Mouse (Mus musculus) limb, embryonic 14.5 days (tissue): ENCODE results near the gene Cd47. TPM values are rescaled to one million over a fixed set of nuclear protein-coding genes. Genes with fewer than 3 reads are reported as not detected.

Experiments used
- ATAC-seq: fragments of 200-750 bp; cut with Nextera tagmentation; 2 replicates; pipeline ENCODE4 v1.8.0; 2017; ENCODE audit warnings: low read depth, moderate number of reproducible peaks, moderate TSS enrichment; ENCODE audit not compliant: low FRiP score
- DNase-seq: peaks from one replicate; pipeline ENCODE4 v3.0.0-alpha.2; 2015; ENCODE audit warnings: low spot score
- H3K27ac ChIP-seq: fragments of 300-500 bp; sonication (generic); replicated peaks from 2 replicates; pipeline ENCODE4 v1.5.1; 2014; ENCODE audit warnings: low read depth, mild to moderate bottlenecking, low read length, moderate library complexity, mixed read lengths
- H3K27me3 ChIP-seq: fragments of 300-500 bp; sonication (generic); 2 replicates; pipeline ENCODE4 v1.6.1; 2014; ENCODE audit warnings: low read length, mixed read lengths; ENCODE audit not compliant: control insufficient read depth, insufficient read depth
- H3K36me3 ChIP-seq: fragments of 300-500 bp; sonication (generic); 2 replicates; pipeline ENCODE4 v1.6.1; 2014; ENCODE audit warnings: mild to moderate bottlenecking, low read length, moderate library complexity, mixed read lengths; ENCODE audit not compliant: control insufficient read depth, insufficient read depth
- H3K4me1 ChIP-seq: fragments of 300-500 bp; sonication (generic); 2 replicates; pipeline ENCODE4 v1.6.1; 2014; ENCODE audit warnings: antibody characterized with exemption, low read length, mixed read lengths; ENCODE audit not compliant: control insufficient read depth, insufficient read depth
- H3K4me2 ChIP-seq: fragments of 300-500 bp; sonication (generic); replicated peaks from 2 replicates; pipeline ENCODE4 v1.6.1; 2014; ENCODE audit warnings: low read depth, mild to moderate bottlenecking, low read length, moderate library complexity; ENCODE audit not compliant: severe bottlenecking
- H3K4me3 ChIP-seq: fragments of 300-500 bp; sonication (generic); replicated peaks from 2 replicates; pipeline ENCODE4 v1.5.1; 2014; ENCODE audit warnings: low read length
- H3K9ac ChIP-seq: fragments of 300-500 bp; sonication (generic); 2 replicates; pipeline ENCODE4 v1.6.1; 2014; ENCODE audit warnings: mild to moderate bottlenecking, low read depth, low read length, moderate library complexity; ENCODE audit not compliant: severe bottlenecking
- H3K9me3 ChIP-seq: fragments of 300-500 bp; sonication (generic); 2 replicates; pipeline ENCODE4 v1.6.1; 2016; ENCODE audit warnings: low read length; ENCODE audit not compliant: control insufficient read depth
- POLR2A ChIP-seq: fragments of 200-500 bp; IDR thresholded peaks from 2 replicates; pipeline ENCODE4 v1.8.0; 2012; ENCODE audit warnings: inconsistent platforms, mild to moderate bottlenecking, moderate library complexity, borderline replicate concordance; ENCODE audit not compliant: insufficient read depth, insufficient read length; ENCODE audit errors: extremely low read depth
- WGBS: fragments of 180-500 bp; shearing (Covaris S2); extraction: QIAGEN DNeasy Blood & Tissue Kit; methylation state at CpG from one replicate; pipeline ENCODE4 v1.1.7; 2014; 5-methylcytosine and 5-hydroxymethylcytosine counted together
- polyA plus RNA-seq, 2 experiments: library from polyadenylated mRNA; depleted of rRNA in 1 of 2; stranded (reverse) in 1 of 2; unstranded in 1 of 2; fragments of >200 nt; fragmentation: Nextera tagmentation in 1 of 2; extraction: Ambion mirVana in 1 of 2; gene quantifications; 2 replicates each; pipeline versions ENCODE4 v1.2.1 to v1.2.3; 2012 to 2014

The Cd47 gene
- polyA plus RNA-seq (2012; rRNA removed) (29.5 and 34.5 TPM in 2 replicates), polyA plus RNA-seq (2014; fragmentation: Nextera tagmentation; extraction: Ambion mirVana) (89.2 and 91.0 TPM in 2 replicates)

DNA sequence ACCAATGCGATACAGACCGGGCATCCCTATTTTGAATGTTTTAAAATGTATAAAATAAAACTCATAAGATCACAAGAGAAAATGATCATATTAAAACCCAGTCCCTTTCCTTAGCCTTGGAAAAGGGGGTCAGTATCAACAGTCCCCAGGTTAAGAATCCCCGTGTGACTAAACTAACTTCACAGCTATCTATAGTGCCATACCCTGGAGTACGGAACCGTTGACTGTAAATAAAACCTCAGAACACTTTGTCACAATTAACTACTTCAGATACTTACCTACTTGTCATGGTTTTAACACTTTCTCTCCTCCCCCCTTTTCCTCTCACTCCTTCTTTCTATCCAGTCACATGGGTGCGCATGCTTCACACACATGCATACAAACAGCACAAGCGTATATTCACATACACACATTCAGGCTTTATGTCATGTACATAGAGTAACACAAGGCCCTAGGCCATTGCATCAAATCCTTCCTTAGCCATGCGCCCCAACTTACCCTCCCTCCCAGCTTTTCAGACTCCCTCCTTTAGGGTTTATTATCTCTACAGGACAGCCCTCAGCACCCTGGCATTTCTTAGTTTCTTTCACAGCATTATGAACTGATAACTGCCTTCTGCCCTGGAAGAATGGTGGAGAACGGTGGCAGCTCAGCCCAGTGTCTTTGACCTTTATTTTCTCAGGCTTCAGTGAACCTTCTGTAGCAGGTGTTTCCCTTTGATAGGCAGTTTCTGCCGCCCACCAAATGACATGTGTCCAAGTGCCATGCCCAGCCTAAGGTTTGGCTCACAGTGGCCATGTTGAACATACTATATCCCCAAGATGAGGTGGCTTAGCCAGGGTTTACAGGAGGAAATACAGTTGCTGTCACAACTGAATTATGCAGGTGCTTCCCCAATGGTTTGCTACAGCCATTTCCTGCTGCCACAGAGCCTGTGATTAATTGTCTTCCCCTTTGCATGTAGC, at the start of gene Cd47:
TSS of gene Cd47 (plus strand) at position 937 of the 965 bp plus-strand sequence.
- no peak within 1 kb of the TSS for H3K9ac ChIP-seq
- H3K27ac ChIP-seq: no peak within 1 kb of the TSS
- DNase-seq: no peak
- no peak within 1 kb of the TSS for H3K4me3 ChIP-seq
- TF ChIP-seq POLR2A: no peak
- WGBS: 86% methylated on average over 10 of the region's 10 CpGs
- peaks cover 6% of the 10 kb centered on the region for H3K4me1 ChIP-seq
- no peaks in the 10 kb centered on the region for H3K27me3 ChIP-seq
- no peak for ATAC-seq
- H3K4me2 ChIP-seq: no peak within 1 kb of the TSS
- no peaks in the 10 kb centered on the region for H3K9me3 ChIP-seq
- no peaks in the 10 kb centered on the region for H3K36me3 ChIP-seq

DNA sequence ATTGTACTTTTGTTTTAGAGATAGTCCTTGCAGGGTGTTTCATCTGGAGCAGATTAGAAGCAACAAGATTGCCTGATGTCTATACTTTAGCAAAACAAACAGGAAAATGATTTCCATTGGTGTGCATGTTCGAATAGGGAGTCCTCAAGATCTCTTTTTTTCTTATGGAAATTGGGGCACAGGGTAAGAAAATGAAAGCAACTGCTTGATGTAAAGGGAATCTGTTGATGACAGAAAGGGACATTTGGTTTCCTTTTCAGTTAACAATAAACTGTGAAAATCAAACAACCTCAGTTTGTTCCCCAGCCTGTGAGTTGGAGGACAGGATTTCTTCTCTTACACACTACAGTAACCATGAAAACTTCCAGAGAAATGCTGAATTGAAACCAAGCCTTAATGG, 47.4 kb upstream of the Cd47 start:
- WGBS: 74% methylated on average over 1 of the region's 1 CpGs
- no peak for DNase-seq
- no peaks in the 10 kb centered on the region for H3K27me3 ChIP-seq
- no peak overlapping the region for H3K4me3 ChIP-seq
- H3K9ac ChIP-seq: no peak overlapping the region
- H3K36me3 ChIP-seq: no peaks in the 10 kb centered on the region
- ATAC-seq: no peak
- H3K27ac ChIP-seq: no peak overlapping the region
- no peak for TF ChIP-seq POLR2A
- H3K4me1 ChIP-seq: no peaks in the 10 kb centered on the region
- H3K4me2 ChIP-seq: no peak overlapping the region
- no peaks in the 10 kb centered on the region for H3K9me3 ChIP-seq

DNA sequence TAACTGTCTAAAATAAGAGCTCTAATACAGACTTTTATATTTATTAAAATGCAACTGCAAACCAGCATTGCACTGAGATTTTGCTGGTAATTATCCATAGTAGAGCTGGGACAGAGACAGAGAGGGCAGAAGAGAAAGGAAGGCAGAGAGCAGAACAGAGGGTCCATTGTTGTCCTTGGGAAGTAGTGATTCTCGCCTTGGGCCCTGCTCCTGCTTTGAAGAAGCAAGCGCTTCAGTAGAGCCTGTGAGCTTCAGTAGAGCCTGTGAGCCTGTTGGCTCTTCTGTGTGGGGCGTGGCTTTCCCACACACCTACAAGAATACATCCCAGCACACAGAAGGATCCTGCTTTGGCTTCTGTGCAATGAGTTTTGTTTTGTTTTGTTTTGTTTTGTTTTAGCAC, 47.0 kb upstream of the Cd47 start:
- Histone ChIP-seq H3K36me3 (no peaks in the 10 kb centered on the region), H3K4me2 (no peak overlapping the region), H3K4me3 (no peak overlapping the region), H3K9ac (no peak overlapping the region), H3K4me1 (no peaks in the 10 kb centered on the region), H3K9me3 (no peaks in the 10 kb centered on the region), H3K27ac (no peak overlapping the region), H3K27me3 (no peaks in the 10 kb centered on the region)
- 49% methylated on average over 3 of the region's 3 CpGs for WGBS
- DNase-seq (no peak), ATAC-seq (no peak)
- no peak for TF ChIP-seq POLR2A

DNA sequence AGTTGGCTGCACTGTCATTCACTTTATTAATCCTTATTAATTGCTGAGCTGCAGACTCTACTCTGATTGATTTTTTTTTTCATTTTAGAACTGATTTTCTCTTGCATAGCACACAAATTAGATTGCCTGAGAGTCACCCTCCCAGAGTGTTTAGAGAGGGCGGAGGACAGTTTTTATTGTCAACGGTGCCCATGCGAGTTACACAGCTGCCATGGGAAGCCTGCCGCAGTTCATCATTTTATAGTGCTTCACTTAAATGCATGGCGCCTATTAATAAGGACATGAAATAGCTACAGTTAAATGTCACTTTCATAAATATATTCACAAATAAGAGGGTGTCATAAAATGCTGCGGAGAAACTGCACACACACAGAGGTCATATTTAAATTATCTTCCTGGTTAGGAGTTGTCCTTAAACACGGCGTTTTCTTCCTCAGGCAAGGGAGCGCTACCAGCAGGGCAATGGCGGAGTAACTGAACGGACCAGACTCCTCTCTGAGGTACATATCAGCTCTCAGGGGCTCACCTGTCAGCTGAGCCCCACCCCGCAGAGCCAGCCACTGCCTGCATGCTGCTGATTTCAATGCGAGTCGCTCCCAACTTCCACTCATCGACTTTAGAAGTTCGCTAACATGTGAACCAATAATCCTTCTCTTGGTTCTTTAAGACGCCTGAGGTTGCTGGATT, 39.7 kb upstream of the Cd47 start:
- H3K27ac ChIP-seq: no peak overlapping the region
- no peak for DNase-seq
- H3K4me3 ChIP-seq: no peak overlapping the region
- no peaks in the 10 kb centered on the region for H3K9me3 ChIP-seq
- no peak for TF ChIP-seq POLR2A
- H3K36me3 ChIP-seq: peaks cover 8% of the 10 kb centered on the region
- H3K4me1 ChIP-seq: no peaks in the 10 kb centered on the region
- ATAC-seq: no peak
- no peak overlapping the region for H3K4me2 ChIP-seq
- WGBS: 79% methylated on average over 17 of the region's 17 CpGs
- no peaks in the 10 kb centered on the region for H3K27me3 ChIP-seq
- H3K9ac ChIP-seq: no peak overlapping the region

DNA sequence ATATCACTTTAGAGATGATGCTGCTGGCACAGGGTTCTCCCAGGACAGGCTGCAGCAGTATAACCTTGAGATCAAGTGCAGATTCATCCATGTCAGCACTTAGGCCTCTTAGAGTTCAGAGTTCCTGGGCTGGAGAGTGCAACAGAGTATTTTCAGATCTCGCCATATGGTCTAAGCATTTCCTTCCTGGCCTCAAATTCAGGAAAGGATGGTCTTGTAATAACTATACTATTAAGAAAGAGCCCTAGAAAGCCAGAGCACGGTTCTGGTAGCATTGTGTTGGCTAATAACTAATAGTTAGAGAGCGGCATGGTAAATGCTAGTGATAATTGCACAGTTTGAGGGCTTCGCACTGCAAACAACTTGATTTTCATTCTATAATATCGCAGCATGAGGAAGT, 38.4 kb upstream of the Cd47 start:
- Histone ChIP-seq H3K36me3 (peaks cover 8% of the 10 kb centered on the region), H3K27ac (no peak overlapping the region), H3K9me3 (no peaks in the 10 kb centered on the region), H3K4me3 (no peak overlapping the region), H3K4me2 (no peak overlapping the region), H3K27me3 (no peaks in the 10 kb centered on the region), H3K9ac (no peak overlapping the region), H3K4me1 (no peaks in the 10 kb centered on the region)
- no peak for TF ChIP-seq POLR2A
- no peak for ATAC-seq
- WGBS: 75% methylated on average over 5 of the region's 5 CpGs
- DNase-seq: no peak
